Mouse (Mus musculus) neural tube, embryonic 11.5 days (tissue): ENCODE data around the gene Slc8b1. TPM values are rescaled to one million over a fixed set of nuclear protein-coding genes. Genes with fewer than 3 reads are reported as not detected.

Source experiments
- ATAC-seq: fragments of 200-750 bp; cut with Nextera tagmentation; 2 replicates; pipeline ENCODE4 v1.8.0; 2017; ENCODE audit warnings: moderate number of reproducible peaks, mild to moderate bottlenecking, moderate TSS enrichment, moderate library complexity; ENCODE audit not compliant: insufficient read depth, low FRiP score, low TSS enrichment
- DNase-seq: peaks from one replicate; pipeline ENCODE4 v3.0.0-alpha.2; 2015; ENCODE audit warnings: low spot score
- H3K27ac ChIP-seq: fragments of 300-500 bp; sonication (generic); 2 replicates; pipeline ENCODE4 v1.5.1; 2014; ENCODE audit warnings: low read depth, mild to moderate bottlenecking, low read length
- H3K27me3 ChIP-seq: fragments of 300-500 bp; sonication (generic); 2 replicates; pipeline ENCODE4 v1.6.1; 2014; ENCODE audit warnings: mild to moderate bottlenecking, low read length, mixed read lengths; ENCODE audit not compliant: control insufficient read depth, insufficient read depth
- H3K36me3 ChIP-seq: fragments of 300-500 bp; sonication (generic); 2 replicates; pipeline ENCODE4 v1.6.1; 2014; ENCODE audit warnings: mild to moderate bottlenecking, low read length, moderate library complexity, mixed read lengths; ENCODE audit not compliant: control insufficient read depth, insufficient read depth
- H3K4me1 ChIP-seq: fragments of 300-500 bp; sonication (generic); 2 replicates; pipeline ENCODE4 v1.6.1; 2014; ENCODE audit warnings: low read length, mixed read lengths; ENCODE audit not compliant: control insufficient read depth, insufficient read depth
- H3K4me2 ChIP-seq: fragments of 300-500 bp; sonication (generic); 2 replicates; pipeline ENCODE4 v1.6.1; 2014; ENCODE audit warnings: low read depth, mild to moderate bottlenecking, moderate library complexity
- H3K4me3 ChIP-seq: fragments of 300-500 bp; sonication (generic); 2 replicates; pipeline ENCODE4 v1.5.1; 2014; ENCODE audit warnings: low read depth, low read length
- H3K9ac ChIP-seq: fragments of 300-500 bp; sonication (generic); 2 replicates; pipeline ENCODE4 v1.6.1; 2014; ENCODE audit warnings: mild to moderate bottlenecking, low read length
- H3K9me3 ChIP-seq: fragments of 300-500 bp; sonication (generic); 2 replicates; pipeline ENCODE4 v1.6.1; 2016; ENCODE audit warnings: low read length; ENCODE audit not compliant: control insufficient read depth
- WGBS: fragments of 180-500 bp; shearing (Covaris S2); extraction: QIAGEN DNeasy Blood & Tissue Kit; methylation state at CpG from one replicate; pipeline ENCODE4 v1.1.7; 2014; 5-methylcytosine and 5-hydroxymethylcytosine counted together
- polyA plus RNA-seq: library from polyadenylated mRNA; unstranded; fragments of >200 nt; fragmentation: Nextera tagmentation; extraction: Ambion mirVana; gene quantifications from 2 replicates; pipeline ENCODE4 v1.2.1, GENCODE M21; 2014

The Slc8b1 gene
- polyA plus RNA-seq, 1 experiment from 2014 or later, result 2.9 TPM

- Histone ChIP-seq H3K27ac (peak overlapping the region; percentile 92; the same call in 1 of the 2 replicates), H3K9me3 (no peaks in the 10 kb centered on the region), H3K4me1 (peaks cover 57% of the 10 kb centered on the region), H3K27me3 (no peaks in the 10 kb centered on the region), H3K4me3 (no peak overlapping the region), H3K9ac (peak overlapping the region; percentile 20; the same call in 1 of the 2 replicates), H3K4me2 (no peak overlapping the region), H3K36me3 (no peaks in the 10 kb centered on the region)
- WGBS, result 86% methylated on average over 4 of the region's 4 CpGs
- ATAC-seq (no peak), DNase-seq (no peak)
Measured at GRCm38 (mm10) chr5:120568964-120569363, 58.0 kb downstream of the Slc8b1 start.

- no peaks in the 10 kb centered on the region for H3K27me3 ChIP-seq
- H3K4me1 ChIP-seq, result peaks cover 51% of the 10 kb centered on the region
- H3K9me3 ChIP-seq, result no peaks in the 10 kb centered on the region
- no peak overlapping the region for H3K4me2 ChIP-seq
- DNase-seq (no peak), ATAC-seq (no peak)
- 78% methylated on average over 3 of the region's 3 CpGs for WGBS
- H3K4me3 ChIP-seq, result no peak overlapping the region
- no peak overlapping the region for H3K9ac ChIP-seq
- no peak overlapping the region for H3K27ac ChIP-seq
- H3K36me3 ChIP-seq, result no peaks in the 10 kb centered on the region
Measured at GRCm38 (mm10) chr5:120569791-120570190, 58.8 kb downstream of the Slc8b1 start.

GRCm38 (mm10) chr5:120570289-120570897 is 59.4 kb downstream of the Slc8b1 start:
- Histone ChIP-seq H3K27ac (no peak overlapping the region), H3K4me1 (peaks cover 46% of the 10 kb centered on the region)
- no peak for ATAC-seq

GRCm38 (mm10) chr5:120571056-120571740 is 60.2 kb downstream of the Slc8b1 start:
- H3K27me3 ChIP-seq, result no peaks in the 10 kb centered on the region
- peak; percentile 34 for DNase-seq
- H3K9me3 ChIP-seq, result no peaks in the 10 kb centered on the region
- H3K4me3 ChIP-seq, result no peak overlapping the region
- 35% methylated on average over 14 of the region's 14 CpGs for WGBS
- H3K36me3 ChIP-seq, result no peaks in the 10 kb centered on the region
- H3K4me2 ChIP-seq, result no peak overlapping the region
- H3K4me1 ChIP-seq, result peaks cover 37% of the 10 kb centered on the region
- ATAC-seq, result no peak
- no peak overlapping the region for H3K9ac ChIP-seq
- no peak overlapping the region for H3K27ac ChIP-seq

More at GRCm38 (mm10) chr5:120570289-120570897, 59.4 kb downstream of the Slc8b1 start:
- Histone ChIP-seq H3K4me3 (no peak overlapping the region), H3K9ac (no peak overlapping the region), H3K4me2 (no peak overlapping the region), H3K36me3 (no peaks in the 10 kb centered on the region), H3K9me3 (no peaks in the 10 kb centered on the region), H3K27me3 (no peaks in the 10 kb centered on the region)
- 81% methylated on average over 11 of the region's 11 CpGs for WGBS
- DNase-seq, result no peak

GRCm38 (mm10) chr5:120574469-120575063 is 63.6 kb downstream of the Slc8b1 start:
- WGBS, result 72% methylated on average over 10 of the region's 10 CpGs
- no peaks in the 10 kb centered on the region for H3K27me3 ChIP-seq
- no peak overlapping the region for H3K27ac ChIP-seq
- peaks cover 30% of the 10 kb centered on the region for H3K4me1 ChIP-seq
- no peaks in the 10 kb centered on the region for H3K9me3 ChIP-seq
- no peak overlapping the region for H3K4me2 ChIP-seq
- DNase-seq (no peak), ATAC-seq (no peak)
- no peak overlapping the region for H3K9ac ChIP-seq
- no peaks in the 10 kb centered on the region for H3K36me3 ChIP-seq
- H3K4me3 ChIP-seq, result no peak overlapping the region

- 75% methylated on average over 11 of the region's 11 CpGs for WGBS
- H3K4me2 ChIP-seq, result no peak overlapping the region
- H3K4me1 ChIP-seq, result peaks cover 29% of the 10 kb centered on the region
- DNase-seq (no peak), ATAC-seq (no peak)
- H3K4me3 ChIP-seq, result no peak overlapping the region
- H3K9ac ChIP-seq, result no peak overlapping the region
- no peaks in the 10 kb centered on the region for H3K9me3 ChIP-seq
- no peaks in the 10 kb centered on the region for H3K27me3 ChIP-seq
- no peak overlapping the region for H3K27ac ChIP-seq
- H3K36me3 ChIP-seq, result no peaks in the 10 kb centered on the region
Measured at GRCm38 (mm10) chr5:120576781-120577301, 65.9 kb downstream of the Slc8b1 start.

- peak; percentile 47 for DNase-seq
- H3K27ac ChIP-seq, result peak overlapping the region; percentile 68
Measured at GRCm38 (mm10) chr5:120577935-120578441, 67.0 kb downstream of the Slc8b1 start.

GRCm38 (mm10) chr5:120578504-120579081 is 67.6 kb downstream of the Slc8b1 start:
- DNase-seq, result peak; percentile 57
- Histone ChIP-seq H3K27me3 (no peaks in the 10 kb centered on the region), H3K4me2 (no peak overlapping the region), H3K4me1 (peaks cover 29% of the 10 kb centered on the region), H3K36me3 (no peaks in the 10 kb centered on the region), H3K9me3 (no peaks in the 10 kb centered on the region), H3K4me3 (no peak overlapping the region), H3K27ac (peak overlapping the region; percentile 68), H3K9ac (no peak overlapping the region; the same call in 1 of the 2 replicates)
- ATAC-seq, result no peak
- 49% methylated on average over 12 of the region's 12 CpGs for WGBS

More at GRCm38 (mm10) chr5:120577935-120578441, 67.0 kb downstream of the Slc8b1 start:
- WGBS, result 34% methylated on average over 10 of the region's 10 CpGs
- no peaks in the 10 kb centered on the region for H3K36me3 ChIP-seq
- H3K9ac ChIP-seq, result peak overlapping the region; percentile 18; the same call in 1 of the 2 replicates
- H3K9me3 ChIP-seq, result no peaks in the 10 kb centered on the region
- peaks cover 29% of the 10 kb centered on the region for H3K4me1 ChIP-seq
- no peak overlapping the region for H3K4me3 ChIP-seq
- H3K4me2 ChIP-seq, result no peak overlapping the region
- no peak for ATAC-seq
- no peaks in the 10 kb centered on the region for H3K27me3 ChIP-seq
